Mouse (Mus musculus) lung, postnatal 25 days (tissue): ENCODE results near the gene Tnfrsf25.
A peak's percentile ranks its signal among the peaks of the same experiment; 100 is the strongest.

ENCODE experiments used
- DNase-seq: peaks from one replicate; pipeline ENCODE4 v3.0.0; 2022; ENCODE audit warnings: low spot score

Gene Tnfrsf25

DNA sequence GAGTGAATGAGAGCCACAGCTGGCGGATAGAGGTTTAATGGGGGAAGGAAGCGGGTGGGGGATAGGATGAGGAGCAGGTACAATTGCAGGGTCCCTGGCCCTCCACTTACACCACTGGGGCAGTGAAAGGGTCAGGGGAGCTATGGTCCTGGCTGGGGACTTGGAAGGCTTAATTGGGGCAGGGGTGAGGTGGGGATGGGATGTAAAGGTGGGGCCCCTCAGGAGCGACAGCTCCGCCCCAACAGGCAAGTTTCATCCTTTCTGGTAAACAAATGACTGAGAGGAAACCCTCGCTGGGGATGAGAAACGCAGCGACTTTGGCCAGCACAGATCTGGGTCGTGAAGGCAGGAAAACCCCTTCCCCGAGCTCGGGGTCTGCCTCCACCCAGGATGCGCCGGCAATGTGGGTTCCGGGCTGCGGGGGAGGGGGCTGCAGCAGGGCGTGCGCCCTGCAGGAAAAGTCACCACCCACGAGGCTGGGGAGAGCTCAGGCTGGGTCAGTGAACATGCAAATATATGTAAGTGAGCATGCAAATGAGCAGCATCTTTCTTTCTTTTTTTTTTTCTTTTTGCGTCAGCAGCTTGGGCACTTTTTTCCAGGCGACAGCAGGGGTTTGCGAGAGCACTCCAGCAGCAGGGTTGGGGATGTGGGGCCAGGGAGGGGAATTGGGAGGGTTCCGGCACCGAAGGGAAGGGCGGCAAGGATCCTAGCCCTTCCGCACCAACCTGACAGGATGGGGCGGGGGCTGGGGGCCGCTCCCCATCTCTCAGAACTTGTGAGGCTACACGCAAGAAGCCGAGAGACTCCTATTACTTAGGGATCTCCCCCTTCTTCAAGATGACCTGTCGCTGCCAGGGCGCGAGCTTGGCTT, 4.8 kb downstream of the Tnfrsf25 start:
- DNase-seq, result no peak

DNA sequence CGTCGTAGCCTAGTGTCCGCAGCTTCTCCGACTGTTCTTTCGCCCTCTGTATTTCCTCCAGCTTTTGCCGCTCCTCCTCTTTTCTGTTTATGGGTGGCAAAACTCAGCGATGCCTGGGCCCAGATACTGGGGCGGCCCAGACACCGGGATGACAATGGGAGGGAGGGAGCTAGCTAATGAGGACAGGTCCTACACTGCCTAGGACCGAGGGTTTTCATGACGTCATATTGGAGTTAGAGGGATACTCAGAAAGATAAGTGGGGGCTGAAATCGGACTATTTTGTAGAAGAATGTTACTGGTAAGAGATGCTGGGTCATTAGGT, 5.4 kb downstream of the Tnfrsf25 start:
- DNase-seq, result no peak

DNA sequence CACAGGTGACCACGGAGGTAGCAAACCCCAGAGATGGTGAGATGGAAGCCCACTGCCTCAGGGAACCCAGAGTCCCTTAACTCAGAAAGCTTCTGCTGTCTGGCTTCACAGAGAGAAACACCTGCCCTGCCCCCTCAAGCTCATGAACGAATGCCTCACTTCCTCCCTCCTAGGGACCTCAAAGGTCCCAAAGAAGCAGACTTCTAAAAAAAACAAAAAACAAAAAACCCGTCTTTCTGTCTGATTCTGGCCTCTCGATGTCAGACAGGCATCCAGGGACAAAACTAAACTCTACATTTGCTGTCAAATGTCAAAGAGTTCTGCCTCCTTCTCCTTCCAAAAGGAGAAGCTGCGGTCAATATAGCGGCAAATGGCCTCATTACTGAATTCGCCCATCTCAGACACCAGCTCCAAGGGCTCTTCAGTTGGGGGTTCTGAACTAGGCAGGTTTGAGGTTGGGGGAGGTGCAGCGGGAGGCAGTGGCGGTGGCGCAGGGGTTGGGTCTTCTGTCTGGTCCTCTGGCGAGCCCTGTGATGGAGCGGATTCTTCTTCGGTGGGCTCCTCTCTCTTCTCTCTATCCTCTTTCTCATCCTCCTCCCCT, 8.7 kb downstream of the Tnfrsf25 start:
- DNase-seq, result no peak

DNA sequence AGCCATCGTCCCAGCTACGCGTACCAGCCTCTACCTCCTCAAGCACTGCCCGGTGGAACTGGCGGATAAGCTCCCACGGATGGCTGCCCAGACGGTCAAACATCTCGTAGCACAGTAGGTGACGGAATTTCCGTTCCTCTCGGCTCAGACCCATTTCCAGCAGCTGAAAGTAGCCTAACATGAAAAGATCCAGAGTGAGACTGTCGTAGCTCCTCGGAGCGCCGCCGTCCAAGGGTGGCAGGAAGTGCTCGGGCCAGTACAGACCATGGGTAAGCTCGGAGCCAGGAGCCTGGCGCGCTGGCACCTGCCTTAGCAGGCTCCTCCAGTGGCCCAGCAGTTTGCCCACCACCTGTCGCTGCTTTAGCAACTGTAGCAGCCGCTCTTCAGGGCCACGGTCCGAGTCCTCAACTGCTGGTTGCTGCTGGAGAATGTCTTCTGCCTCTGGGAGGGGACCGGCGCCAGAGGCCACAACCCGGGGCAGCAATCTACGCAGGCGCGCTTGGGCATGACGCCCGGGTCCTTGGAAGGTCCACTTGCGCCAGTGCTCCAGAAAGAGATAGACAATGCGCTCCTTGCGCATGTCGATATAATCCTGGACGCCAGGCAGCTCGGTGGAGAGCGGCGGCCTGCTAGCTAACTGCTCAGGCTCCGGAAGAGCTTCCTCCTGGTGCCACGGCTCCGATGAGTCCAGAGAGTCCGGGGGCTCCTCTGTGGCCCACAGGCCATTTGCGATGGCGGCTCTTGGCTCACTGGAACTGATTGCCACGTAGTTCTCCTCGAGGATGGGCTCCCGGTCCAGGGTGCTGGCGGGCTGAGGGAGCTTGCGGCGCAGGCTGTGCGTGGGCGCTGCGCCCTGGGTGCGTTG, 9.7 kb downstream of the Tnfrsf25 start:
- DNase-seq, result no peak

DNA sequence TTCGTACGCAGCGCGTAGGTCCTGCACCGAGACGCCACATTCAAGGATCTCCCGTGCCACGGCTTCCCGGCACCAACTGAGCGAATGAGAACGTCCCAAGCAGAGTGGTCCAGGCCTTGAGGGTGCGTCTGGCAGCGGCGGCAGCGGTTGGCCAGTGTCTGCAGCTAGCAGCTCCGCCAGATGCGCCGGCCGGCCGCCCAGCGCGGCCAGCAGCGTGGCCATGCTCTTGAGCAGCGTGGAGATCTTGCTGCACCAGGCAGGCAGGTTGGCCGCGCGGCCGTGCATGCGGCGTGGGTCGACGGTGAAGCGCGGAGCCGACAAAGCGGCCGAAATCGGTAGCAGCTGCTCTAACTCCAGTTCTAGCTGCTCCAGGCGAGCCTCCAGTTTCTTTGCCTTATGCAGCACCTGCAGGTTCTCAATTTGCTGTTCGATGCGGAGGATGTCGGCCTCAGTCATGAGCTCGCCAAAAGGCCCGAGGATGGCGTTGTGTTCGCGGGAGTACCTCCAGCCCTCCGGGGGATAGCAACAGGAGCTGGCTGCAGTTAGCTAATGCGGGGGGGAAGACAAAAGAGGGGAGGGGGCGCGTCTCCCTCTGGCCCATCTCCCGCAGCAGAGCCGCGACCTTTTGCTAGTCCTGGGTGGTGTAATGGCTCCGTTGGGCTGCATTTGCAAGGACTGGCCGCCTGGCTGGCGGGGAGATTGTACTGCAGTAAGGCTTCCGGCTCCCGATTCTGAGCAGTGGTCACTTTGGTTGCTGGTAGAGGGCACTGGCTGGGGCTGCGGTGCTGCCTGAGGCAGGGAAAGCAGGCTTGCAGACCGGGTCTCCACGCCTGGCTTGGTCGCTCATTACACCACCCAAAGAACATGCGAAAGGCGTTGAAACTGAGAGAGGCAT, 10.5 kb downstream of the Tnfrsf25 start:
- DNase-seq, result no peak

DNA sequence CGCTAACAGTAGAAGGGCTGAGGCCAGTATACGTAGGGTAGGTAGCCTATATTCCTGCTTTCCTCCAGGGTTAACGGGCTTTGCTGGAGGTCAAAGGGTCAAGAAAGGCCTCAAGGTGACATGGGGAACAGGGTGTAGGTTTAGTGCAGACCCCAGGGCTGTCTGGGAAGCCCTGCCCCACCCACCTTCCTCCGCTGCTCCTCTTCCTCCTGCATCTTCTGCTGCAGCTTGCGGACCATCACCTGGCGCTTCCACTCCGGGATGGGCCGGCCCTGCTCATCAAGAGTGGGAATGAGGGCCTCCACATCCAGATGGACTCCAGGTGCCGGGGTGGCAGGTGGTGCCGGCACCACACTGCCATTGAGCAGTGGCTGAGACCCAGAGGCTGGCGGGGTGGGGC, 12.2 kb downstream of the Tnfrsf25 start:
- DNase-seq, result no peak

DNA sequence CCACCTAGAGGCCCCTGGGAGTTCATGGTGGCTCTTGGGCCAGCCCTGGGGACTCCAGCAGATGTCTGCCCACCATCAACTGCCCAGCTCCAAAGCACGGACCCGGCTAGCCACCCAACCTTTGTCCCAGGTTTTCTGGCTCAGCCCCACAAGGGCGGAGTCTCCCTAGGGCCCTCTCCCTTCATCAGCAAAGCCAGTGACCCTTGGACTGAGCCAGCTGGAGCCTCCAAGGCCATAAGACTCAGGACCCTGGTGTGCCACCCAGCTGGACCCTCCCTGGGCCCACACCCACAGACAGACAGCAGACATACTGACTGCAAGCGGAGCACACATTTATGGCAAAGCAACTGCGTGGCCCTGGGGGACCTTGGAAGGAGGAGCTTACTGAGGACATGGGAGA, 13.1 kb downstream of the Tnfrsf25 start:
- no peak for DNase-seq

DNA sequence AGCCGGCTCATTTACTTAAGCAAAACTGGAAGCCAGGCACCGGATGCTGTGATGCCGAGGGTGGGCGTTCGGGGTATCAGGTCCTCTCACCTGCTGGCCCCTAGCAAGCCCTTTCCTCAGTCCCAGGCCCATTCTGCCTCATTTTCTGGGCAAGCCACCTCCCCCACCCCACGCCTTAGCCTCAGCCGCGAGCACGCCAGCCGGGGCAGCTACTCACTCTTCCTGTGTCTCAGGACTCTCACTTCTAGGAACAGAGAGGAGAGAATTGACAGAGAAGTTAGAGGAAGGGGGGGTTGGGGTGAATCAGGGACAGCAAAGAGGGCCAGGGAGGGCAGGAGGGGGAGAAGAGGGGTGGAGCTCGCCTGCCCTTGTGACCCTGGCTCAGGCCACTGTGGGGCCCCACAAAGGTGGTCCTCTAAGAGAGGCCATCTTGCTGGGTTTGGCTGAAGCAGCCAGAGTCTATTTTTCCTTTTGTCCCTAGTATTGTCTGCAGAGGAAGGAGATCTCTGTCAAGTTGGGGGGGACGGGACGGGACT, 13.7 kb downstream of the Tnfrsf25 start:
- no peak for DNase-seq

DNA sequence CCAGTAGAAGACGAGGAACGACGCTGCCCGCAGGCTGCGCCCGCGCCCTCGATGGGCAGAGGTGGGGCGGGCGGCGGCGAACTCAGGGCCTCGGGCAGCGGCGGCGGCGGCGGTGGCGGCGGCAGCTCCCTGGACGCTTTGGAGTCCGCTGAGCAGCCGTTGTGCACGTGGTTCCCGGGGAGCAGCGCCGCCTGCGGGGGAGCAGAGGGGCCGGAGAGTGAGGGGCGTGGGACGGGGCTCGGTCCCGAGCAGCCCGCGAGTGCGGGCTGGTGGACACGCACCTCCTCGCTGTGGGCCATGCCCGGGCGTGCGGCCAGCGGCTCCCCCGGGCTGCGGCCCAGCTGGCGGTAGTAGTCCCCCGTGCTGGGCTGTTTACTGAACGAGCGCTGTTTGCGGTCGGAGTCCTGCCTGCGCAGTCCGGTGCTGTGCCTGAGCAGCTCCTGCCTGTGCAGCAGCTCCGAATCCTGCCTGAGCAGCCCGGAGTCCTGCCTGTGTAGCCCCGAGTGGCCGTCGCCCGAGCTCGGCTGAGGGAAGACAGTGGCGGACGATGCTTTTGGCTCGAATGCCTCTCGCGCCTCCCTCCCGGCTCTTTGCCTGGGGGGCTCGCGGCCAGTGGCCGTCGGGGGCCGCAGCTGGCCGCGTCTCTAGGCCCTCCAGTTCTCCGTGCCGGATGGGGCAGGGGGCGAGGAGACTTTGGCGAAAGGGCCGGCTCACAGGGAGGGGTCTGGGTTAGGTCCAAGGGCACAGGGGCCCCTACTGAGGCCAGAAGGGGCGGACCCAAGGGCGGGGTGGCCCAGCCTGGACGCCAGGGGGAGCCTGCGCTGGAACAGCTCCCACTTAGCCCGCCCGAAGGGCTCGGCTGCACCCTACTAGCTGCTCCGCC, 15.3 kb downstream of the Tnfrsf25 start:
- DNase-seq, result peak; percentile 49

DNA sequence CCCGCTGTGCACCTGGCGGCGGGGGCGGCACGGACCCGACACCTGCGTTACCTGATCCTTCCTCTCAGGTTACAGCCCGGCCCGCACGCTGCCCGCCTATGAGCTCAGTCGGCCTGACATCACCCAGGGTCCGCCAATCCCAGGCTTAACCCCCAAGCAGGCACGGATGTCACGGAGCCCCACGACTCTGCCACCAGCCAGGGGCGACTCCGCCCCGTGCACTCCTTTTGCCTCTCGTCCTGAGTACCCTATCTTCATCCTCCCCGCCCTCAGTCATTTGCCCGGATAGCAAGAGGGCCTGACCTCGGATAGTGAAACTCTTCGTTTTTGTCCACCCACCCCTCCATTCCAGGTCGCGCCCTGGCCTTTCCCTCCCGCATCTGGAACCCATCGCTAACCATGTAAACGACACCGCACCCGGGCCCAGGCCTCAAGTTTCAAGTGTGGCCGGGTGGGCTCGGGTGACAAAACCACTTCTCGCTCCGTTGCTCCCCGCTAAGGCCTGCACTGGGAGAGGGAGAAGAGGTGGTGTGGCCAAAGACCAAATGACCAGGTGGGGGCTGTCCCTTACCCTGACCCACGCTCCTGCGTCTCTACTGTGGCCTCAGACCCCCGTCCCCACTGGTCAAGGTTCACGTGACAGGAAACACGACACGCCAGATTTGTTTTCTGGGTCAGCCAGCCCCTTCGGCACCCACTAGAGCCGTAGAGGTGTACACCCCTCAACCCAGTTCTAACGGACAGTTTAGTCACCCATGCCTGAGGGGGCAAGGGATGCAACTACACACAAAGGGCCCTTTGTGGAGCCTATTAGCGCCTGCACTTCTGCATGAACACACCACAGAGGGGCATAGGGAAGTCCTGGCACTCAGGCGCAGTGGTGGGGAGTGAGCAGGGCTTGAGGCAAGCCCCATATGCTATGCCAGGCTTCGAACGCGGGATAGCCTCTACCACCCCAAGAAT, 16.4 kb downstream of the Tnfrsf25 start:
- DNase-seq, result no peak

DNA sequence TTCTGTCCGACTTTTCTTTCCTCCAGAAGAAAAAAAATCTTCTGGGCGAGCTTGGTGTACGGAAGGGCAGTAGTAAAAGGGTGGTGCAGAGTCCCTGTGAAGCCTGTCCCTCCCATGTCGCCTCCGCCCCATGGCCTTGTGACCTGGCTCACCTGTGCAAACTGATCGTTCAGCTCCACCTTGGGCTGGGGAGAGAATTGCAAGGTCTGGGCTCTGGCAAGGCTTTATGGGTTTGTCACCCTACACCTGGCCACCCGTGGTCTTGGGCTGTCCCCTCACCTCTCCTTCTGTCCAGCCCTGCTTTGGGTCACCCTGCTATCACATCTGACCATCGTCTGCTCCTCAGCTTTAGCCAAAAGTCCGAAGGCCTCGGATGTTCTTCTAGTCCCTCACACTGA, 17.0 kb downstream of the Tnfrsf25 start:
- no peak for DNase-seq

DNA sequence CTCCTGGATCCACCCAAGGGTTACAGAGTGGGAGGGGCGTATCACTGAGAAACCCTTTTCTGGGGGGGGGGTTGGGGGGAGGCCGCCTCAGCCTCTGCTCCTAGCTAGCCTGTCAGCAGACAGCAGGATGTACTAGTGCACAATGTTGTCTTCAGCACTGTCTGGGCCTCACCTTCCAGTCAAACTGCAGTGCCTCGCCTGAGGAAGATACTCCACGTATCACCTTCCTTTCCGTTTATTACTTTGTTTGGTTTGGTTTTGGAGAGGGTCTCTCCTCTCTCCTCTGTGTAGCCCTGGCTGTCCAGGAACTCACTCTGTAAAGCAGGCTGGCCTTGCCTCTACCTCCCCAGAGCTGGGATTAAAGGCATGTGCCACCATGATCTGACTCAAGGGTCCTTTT, 17.5 kb downstream of the Tnfrsf25 start:
- DNase-seq, result no peak

DNA sequence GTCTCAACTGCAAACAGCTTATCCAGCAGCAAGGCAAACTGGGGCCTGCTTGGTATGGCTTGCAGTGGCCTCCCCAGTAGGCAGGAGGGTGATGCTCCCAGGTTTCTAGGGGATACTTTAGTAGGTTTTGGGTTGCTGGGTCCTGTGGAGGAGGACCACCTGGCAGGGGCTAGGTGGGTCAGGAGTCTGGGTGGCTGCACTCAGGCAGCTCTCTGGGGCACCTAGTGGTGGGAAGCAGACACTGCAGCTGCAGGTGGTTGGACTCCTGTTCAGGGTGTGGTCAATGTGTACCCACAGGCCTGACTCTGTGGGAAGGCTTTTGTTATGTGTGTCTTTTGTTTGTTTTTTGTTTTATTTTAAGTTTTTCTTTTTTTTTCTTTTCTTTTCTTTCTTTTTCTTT, 18.8 kb downstream of the Tnfrsf25 start:
- DNase-seq, result peak; percentile 67

DNA sequence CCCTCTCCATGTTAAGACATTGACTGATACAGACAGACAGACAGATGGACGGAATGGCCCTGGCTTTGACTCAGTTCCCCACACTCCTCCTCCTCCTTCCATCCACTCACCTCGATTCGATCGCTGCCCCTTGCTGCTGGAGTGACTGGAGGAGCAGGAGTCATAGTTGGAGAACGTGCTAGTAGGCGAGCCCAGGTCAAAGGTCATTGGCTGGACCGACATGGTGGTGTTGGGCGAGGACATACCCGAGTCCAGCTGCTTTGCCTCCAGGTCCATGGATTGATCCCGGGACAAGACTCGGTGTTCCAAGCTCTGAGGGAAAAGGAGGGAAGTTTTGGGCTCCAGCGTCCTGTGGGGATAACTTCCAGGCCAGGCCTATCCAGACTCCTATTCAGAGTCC, 19.6 kb downstream of the Tnfrsf25 start:
- no peak for DNase-seq

DNA sequence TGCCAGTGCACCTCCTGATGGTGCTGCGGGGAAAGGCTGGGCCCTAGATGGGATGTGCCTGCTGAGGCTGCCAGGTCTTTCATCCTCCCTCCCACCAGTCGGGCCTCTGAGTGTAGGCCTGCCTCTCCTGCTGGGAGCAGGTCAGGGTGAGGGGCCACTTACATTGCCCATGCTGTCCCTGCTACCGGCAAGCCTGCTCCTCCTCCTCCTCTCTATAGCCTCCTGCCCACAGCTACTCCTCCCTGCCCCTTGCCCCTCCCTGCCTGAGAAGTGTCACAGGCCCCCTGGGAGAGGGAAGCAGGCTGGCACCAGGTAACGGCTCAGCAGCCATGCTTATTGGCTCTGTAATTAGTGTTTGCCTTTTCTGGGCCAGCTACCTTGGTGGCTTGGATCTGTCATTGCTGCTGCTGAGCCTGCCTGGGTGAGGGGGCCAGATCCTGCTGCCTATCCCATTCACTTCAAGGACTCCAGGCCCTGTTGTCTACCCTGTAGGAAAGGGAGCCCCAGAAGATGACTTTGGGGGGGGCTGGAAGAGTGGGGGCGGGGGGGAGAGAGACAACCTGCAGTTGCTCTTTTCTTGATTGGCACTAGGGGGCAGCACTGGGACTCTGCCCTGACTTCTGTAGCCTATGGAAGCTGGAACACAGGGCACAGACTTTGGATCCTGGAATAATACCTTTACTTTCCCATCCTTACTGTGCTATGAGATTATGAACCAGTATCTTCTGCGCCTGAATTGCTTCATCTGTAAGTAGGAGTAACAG, 20.6 kb downstream of the Tnfrsf25 start:
- no peak for DNase-seq

DNA sequence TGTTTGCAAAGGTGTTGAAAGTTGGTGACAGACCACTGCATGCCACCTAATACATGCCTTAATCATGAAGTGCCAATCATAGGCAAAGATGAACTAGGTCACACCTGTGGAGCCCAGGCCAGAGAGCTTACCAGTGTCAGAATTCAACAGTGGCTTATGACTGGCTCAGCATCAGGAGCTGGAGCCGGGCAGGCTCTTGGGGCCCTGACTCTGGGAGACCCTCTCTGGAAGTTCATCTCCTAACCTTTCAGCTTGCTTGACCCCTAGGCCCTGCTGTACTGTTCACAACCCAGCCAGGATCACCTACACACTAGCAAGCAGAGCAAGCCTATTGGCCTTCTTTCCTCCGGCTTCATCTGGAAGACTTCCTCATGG, 21.1 kb downstream of the Tnfrsf25 start:
- no peak for DNase-seq

DNA sequence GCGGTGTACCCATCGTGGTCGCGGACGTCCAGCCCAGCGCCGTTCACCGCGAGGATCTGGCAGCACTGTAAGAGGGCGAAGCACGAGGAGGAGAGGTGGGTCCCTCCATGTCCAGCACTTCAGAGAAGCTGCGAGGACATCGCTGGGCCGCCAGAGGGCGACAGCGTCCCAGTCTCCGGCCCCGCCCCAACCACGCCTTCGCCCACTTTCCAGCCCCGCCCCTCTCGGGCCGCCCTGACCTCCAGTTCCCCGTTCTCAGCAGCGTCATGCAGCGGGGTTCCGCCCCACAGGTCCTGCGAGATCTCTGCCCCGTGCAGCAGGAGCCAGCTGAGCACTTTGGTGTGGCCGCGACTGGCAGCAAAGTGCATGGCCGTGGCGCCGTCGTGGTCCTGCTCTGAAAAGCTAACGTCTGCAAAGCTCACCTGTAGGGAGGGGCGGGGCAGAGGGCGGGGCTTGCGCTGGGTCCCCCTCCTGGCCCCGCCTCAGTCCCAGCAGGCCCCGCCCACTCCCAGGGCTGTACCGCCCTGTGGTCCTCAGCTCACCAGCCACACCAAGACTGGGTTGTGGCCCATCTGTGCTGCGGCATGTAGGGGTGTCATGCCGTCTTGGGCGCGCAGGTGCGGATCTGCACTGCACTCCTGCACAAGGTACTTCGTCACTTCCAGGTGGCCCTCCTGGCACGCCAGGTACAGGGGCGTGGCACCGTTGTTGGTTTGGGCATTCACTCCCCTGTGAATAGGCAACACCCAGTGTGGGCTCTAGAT, 22.9 kb downstream of the Tnfrsf25 start:
- DNase-seq, result peak; percentile 89

DNA sequence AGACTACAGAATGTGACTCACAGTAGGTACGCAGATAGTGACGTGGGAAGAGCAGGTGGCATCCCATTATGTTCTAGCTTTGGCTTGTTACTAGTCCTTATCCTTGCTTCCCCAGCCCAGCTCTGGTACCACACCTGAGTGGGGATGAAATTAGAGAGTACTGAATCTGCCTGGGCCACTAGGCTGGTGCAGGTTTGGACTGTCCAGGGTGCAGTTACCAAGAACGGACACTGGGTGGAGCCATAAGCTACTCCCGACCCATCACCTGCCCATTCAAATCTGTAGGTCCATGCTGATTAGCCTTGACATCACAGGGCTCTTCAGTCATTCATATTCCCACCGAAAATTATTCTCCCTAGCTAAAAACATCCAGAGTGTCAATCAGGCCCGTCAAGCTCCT, 24.7 kb downstream of the Tnfrsf25 start:
- peak; percentile 69 for DNase-seq
